Mouse (Mus musculus): ENCODE data around the gene Podn.
"Not testable (repeated sequence)": the region's sequence is repeated elsewhere in the genome, so short reads cannot be mapped to it uniquely, and the experiment has no call there.

Podn gene

DNA sequence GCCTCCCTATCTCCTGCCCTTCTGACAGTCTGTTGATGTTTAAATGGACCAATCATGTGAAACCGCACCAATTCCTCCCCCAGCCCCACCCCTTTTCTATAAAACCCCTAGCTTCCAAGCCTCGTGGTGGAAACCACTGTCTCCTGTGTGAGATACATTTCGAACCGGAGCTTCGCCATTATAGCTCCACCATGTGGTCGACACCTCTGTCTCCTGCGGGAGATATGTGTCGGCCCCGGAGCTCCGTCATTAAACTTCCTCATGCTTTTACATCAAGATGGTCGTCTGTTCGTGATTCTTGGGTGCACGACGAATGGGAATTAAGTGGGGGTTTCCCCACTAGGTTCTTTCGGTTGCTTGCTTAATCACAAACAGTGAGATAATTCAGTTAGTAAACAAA is 17.1 kb downstream of the Podn start:
- not testable (repeated sequence) for DNase-seq (ENCODE audit: low spot score in 2 of 2)

DNA sequence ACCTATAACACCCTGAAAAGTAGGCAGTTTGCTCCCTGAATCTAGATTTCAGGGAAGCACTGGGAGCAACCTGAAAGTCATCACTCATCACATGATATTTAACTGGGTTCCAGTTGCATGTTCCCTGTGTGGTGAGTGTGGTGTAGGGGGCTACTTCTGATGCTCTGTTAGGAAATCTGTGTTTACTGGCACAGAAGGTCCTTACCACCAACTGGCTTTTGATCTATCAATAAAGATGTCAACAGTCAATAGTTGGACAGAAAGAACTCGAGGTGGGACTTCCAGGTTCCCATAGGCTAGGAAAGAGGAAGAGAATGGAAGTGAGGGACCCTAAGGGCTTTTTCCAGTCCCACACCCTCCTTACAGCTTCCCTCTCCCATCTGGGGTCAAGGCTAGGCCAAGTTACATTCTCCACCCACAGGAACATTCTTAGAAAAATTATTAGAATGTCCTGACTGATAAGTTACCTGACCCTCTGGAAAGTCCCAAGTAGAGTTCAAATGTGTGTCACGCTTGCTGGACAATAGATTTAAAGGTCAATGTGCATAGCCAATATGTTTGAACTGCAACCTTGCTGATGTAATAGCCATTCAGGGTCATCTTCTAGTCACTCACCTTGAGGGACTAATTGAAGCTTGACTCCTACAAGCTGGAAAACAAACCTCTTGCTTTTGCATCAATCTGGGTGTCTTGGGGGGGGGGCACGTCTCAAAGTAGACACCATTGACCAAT is 18.9 kb downstream of the Podn start:
- DNase-seq (ENCODE audit: low spot score in 2 of 2), result no peak

GRCm38 (mm10) chr4:108074204-108074823 is 21.9 kb downstream of the Podn start:
- DNase-seq (ENCODE audit: low spot score in 2 of 2), result no peak

GRCm38 (mm10) chr4:108072086-108072485 is 24.2 kb downstream of the Podn start:
- no peak for DNase-seq (ENCODE audit: low spot score in 2 of 2)

GRCm38 (mm10) chr4:108071235-108071901 is 24.9 kb downstream of the Podn start:
- DNase-seq (ENCODE audit: low spot score in 2 of 2), result peak; percentile 92 to 94

DNA sequence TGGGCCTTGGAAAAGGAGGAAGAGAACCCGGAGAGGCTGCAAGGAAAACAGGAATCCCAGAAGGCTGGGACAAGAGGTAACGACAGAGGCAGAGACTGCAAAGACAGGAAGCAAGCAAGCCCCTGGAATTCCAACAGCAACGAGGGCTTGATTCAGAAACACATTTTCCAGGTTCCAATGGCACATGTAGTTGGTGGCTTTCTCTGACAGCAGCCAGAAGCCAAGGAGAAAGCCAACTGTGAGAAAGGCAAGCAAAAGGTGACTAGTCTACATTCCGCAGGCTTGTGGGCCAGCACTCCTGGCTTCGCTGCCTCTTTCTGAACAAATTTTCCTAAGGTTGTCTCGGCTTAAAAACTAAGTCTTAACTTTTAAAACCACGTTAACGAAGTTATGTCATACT is 25.5 kb downstream of the Podn start:
- DNase-seq (ENCODE audit: low spot score in 2 of 2), result no peak

DNA sequence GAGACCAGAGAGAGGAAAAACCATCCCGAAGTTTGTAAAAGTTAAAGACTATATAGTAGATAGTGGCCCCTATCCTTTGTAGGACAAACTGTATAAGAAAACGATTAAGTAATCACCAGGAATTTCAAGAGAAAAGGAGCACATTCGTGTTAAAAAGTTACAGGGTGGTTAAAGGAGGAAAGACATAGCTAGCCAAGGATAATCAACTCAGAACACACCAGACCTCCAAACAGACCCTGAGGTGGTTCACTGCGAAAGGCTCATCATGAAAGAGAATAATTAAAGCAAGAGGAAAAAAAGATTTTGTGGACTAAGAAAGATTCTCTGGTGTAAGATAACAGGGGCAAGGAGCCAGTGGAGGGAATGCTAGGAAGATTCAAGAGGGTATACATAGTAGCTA is 26.0 kb downstream of the Podn start:
- DNase-seq (ENCODE audit: low spot score in 2 of 2), result no peak

DNA sequence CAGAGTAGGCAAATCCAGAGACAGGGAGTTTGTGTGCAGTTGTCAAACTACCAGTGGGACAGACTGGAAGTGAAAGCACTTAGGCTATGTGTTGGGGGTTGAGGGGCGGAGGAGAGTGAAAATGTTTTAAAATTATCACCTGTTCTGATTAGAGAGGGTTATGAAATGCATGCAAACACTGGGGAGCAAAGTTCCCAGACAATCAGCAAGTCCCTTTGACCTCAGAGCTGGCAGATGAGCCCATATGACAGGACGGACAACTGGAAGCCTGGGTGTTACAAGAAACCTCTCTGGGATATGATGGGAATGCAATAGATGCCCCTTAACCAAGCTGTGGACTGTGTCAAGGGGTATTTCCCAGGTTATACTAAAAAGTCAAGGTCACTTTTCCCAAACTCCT is 28.2 kb downstream of the Podn start:
- DNase-seq (ENCODE audit: low spot score in 2 of 2), result no peak

- DNase-seq (ENCODE audit: low spot score in 2 of 2), result no peak
Measured at GRCm38 (mm10) chr4:108067261-108067660, 29.0 kb downstream of the Podn start.

DNA sequence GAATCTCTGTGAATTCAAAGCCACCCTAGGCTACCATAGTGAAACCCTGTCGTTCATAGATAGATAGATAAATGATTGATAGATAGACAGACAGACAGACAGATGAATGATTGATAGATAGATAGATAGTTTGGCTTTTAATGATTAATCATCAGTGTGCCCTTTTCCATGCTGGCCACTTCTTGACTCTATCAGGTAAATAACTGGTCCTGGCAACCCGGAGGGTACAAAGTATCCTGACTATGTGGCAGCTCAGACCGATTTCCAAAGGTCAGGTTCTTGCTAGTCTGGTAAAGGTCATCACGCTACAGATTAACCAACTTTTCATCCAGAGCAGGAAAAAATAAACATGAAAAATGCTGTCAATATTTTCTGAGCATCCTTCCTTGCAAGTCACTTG is 29.7 kb downstream of the Podn start:
- DNase-seq (ENCODE audit: low spot score in 2 of 2), result peak in 1 of 2 experiments; percentile 34

DNA sequence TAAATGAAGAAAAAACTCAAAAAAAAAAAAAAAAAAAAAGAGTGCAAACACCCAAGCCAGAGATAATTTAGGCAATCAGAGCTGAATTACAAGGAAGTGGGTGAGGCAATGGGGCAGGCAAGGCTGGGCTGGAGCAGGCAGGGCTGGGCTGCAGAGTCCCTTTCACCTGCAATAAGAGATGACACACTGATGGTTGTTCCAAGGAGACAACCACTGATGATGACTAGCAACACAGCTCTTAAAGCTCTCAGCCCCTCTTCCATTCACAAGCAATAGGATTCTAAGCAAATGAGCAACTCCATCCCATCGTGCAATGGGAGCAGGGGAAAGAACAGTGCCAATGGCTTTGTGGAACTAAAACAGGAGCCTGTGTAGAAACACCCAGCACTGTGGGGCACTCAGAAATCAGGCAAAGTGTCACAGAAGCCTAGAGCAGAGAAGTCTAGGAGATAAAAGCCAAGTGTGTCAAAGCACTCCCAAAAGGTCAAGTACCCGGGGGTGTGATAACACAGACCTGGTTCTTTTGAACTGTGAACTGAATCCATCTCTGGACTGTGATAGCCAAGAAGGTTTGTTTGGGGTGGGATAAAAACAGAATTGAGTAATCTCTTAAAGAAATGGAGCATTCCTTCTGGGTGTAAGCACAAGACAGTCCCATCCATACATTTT is 30.9 kb downstream of the Podn start:
- peak in 1 of 2 experiments; percentile 47 for DNase-seq (ENCODE audit: low spot score in 2 of 2)

DNA sequence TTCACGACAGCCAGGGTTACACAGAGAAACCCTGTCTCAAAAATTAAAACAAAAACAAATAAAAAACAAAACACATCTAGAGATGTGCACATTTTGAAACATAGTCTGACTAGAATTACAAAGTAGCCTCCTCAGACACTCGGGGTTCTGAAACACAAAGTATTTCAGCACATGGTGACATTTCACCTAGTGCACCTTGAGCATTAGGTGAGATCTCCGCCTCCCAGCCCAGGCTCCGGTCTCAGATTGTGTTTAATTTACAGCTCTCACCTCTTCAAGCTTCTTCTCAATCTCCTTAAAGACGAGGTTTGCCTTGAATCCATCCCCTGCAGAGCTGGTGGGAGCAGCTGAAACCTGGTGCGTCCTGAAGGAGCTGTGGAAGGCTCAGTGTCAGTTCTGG is 32.6 kb downstream of the Podn start:
- no peak for DNase-seq (ENCODE audit: low spot score in 2 of 2)

DNA sequence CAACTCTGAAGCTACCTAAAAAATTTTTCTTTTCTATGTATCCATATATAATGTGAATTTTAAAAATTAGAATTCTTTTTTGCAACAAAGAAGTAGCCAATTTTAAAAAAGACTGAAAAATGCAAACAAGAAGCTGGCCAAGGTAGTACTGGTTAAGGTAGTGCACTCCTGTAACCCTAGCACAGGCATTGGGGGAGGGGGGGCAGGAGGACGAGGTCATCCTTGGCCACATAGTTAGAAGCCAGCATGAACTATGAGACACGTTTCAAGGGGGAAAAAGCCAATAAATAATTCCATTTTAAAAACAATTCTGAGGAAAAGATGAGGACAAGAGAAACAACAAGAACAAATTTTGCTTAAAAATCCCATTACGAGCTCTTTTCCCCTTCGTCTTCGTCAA is 33.7 kb downstream of the Podn start:
- DNase-seq (ENCODE audit: low spot score in 2 of 2), result no peak

- DNase-seq (ENCODE audit: low spot score in 2 of 2), result no peak
Measured at GRCm38 (mm10) chr4:108060774-108061173, 35.5 kb downstream of the Podn start.

DNA sequence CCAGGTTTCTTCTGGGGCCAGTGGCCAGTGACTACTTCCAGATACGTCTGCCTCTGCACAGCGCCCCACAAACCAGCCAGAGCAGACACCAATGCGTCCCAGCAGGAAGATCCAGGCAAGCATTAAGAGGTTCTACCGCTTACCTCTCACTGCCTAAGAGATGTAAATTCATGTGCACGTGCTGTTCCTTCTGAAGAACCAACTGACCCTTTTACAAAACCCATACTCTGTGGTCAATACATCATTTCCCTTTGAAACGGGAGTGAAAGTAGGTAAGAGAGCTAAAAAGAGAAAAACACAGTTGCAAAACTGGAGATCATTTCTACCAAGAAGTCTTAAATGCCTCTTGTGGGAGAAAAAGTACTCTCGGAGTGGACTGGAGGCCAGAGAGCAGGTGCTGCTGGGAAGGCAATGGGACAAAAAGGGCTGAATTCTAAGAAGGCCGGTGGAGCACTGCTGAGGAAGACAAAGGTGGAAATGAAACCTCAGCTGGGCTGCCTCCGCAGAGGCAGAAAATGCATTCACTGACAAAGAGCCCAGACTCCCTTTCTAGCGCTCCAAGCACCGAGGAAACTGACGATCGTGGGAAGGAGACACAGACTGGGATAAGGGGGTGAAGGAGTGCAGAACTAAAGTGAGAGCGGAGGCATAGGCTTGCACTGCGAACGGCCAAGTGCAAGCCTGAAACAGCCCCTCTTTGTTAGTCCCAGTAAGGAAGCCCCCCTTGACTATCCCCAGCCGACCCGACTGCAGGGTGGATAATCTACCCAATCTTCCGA is 36.5 kb downstream of the Podn start:
- no peak for DNase-seq (ENCODE audit: low spot score in 2 of 2)

GRCm38 (mm10) chr4:108058166-108058565 is 38.1 kb downstream of the Podn start:
- no peak for DNase-seq (ENCODE audit: low spot score in 2 of 2)

DNA sequence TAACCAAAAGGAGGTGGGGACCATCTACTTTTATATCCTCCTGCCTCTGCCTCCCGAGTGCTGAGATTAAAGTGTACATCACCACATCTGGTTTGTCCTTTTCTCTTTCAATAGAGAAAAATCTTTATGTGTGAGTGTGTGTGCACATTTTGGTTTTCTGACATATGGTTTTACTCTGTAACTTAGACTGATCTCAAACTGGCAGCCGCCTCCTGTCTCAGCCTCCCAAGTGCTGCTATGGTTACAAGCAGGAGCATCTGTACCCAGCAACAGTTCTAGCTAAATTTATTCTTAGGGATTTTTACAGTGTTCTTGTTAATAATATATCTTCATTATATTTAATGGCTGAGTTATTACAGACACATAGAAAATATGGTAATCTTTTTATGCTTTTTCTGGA is 39.0 kb downstream of the Podn start:
- DNase-seq (ENCODE audit: low spot score in 2 of 2), result no peak

GRCm38 (mm10) chr4:108055873-108056272 is 40.4 kb downstream of the Podn start:
- DNase-seq (ENCODE audit: low spot score in 2 of 2), result no peak

DNA sequence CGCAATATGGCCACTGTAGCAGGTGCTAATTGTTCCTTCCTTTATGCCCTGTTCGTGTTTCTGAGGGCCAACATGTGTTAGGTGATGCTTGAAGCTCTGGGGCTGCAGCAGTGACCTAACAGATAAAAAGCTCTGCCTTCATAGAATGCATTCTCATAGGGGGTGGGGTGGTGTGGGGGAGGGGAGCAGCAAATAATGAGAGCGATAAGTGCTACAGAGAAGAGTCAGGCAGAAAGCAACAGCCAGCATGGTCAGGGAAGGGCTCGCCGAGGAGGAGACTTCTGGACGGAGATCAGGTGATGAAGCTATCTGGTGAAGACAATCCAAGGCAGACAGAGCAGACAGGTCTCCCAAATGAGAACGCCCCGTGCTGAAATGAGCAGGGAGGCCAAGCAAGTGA is 43.6 kb downstream of the Podn start:
- DNase-seq (ENCODE audit: low spot score in 2 of 2), result no peak

- no peak for DNase-seq (ENCODE audit: low spot score in 2 of 2)
Measured at GRCm38 (mm10) chr4:108051687-108052274, 44.5 kb downstream of the Podn start.

DNA sequence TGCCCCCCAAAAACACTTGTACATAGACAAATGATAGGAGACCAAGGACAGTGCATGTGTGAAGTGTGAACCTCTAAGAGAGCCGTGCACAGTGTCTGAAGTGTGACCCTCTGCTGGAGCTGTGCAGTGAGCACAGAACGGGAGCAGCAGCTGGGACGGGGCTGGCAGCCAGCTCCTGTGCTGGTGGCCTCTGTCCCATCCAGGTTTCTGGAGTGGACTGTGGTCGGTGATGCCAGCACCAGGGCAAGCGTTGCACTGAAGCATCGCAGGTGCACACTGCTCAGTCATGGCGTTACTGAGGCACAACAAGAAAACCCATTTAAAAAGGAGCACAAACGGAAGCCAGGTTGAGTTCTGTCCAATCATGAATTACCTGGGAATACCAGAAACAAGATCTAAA is 50.1 kb downstream of the Podn start:
- no peak for DNase-seq (ENCODE audit: low spot score in 2 of 2)

Measured in urinary bladder, postnatal 4 days (tissue).